Mouse (Mus musculus) limb, embryonic 11.5 days (tissue): ENCODE measurements around the gene Ubl4b. TPM values are rescaled to one million over a fixed set of nuclear protein-coding genes. Genes with fewer than 3 reads are reported as not detected.

Experiments
- ATAC-seq: fragments of 200-750 bp; cut with Nextera tagmentation; 2 replicates; pipeline ENCODE4 v1.8.0; 2017; ENCODE audit warnings: low read depth; ENCODE audit not compliant: insufficient number of reproducible peaks, low FRiP score, low TSS enrichment
- DNase-seq: peaks from one replicate; pipeline ENCODE4 v3.0.0-alpha.2; 2015; ENCODE audit warnings: low spot score
- H3K27ac ChIP-seq: fragments of 300-500 bp; sonication (generic); replicated peaks from 2 replicates; pipeline ENCODE4 v1.5.1; 2014; ENCODE audit warnings: low read depth, mild to moderate bottlenecking, low read length
- H3K27me3 ChIP-seq: fragments of 300-500 bp; sonication (generic); 2 replicates; pipeline ENCODE4 v1.6.1; 2014; ENCODE audit warnings: mild to moderate bottlenecking, low read length, mixed read lengths; ENCODE audit not compliant: control insufficient read depth, insufficient read depth
- H3K36me3 ChIP-seq: fragments of 300-500 bp; sonication (generic); 2 replicates; pipeline ENCODE4 v1.6.1; 2014; ENCODE audit warnings: mild to moderate bottlenecking, low read length, moderate library complexity, mixed read lengths; ENCODE audit not compliant: control insufficient read depth, insufficient read depth
- H3K4me1 ChIP-seq: fragments of 300-500 bp; sonication (generic); 2 replicates; pipeline ENCODE4 v1.6.1; 2014; ENCODE audit warnings: low read length, mixed read lengths; ENCODE audit not compliant: control insufficient read depth, insufficient read depth
- H3K4me2 ChIP-seq: fragments of 300-500 bp; sonication (generic); 2 replicates; pipeline ENCODE4 v1.6.1; 2014; ENCODE audit warnings: low read depth, mild to moderate bottlenecking, moderate library complexity; ENCODE audit not compliant: severe bottlenecking
- H3K4me3 ChIP-seq: fragments of 300-500 bp; sonication (generic); 2 replicates; pipeline ENCODE4 v1.5.1; 2014; ENCODE audit warnings: low read depth, low read length
- H3K9ac ChIP-seq: fragments of 300-500 bp; sonication (generic); 2 replicates; pipeline ENCODE4 v1.6.1; 2014; ENCODE audit warnings: mild to moderate bottlenecking, low read length
- H3K9me3 ChIP-seq: fragments of 300-500 bp; sonication (generic); 2 replicates; pipeline ENCODE4 v1.6.1; 2016; ENCODE audit warnings: low read length; ENCODE audit not compliant: control insufficient read depth
- WGBS: fragments of 180-500 bp; shearing (Covaris S2); extraction: QIAGEN DNeasy Blood & Tissue Kit; methylation state at CpG from one replicate; pipeline ENCODE4 v1.1.7; 2014; 5-methylcytosine and 5-hydroxymethylcytosine counted together
- polyA plus RNA-seq: library from polyadenylated mRNA; unstranded; fragments of >200 nt; fragmentation: Nextera tagmentation; extraction: Ambion mirVana; gene quantifications from 2 replicates; pipeline ENCODE4 v1.2.1, GENCODE M21; 2014

Ubl4b gene
- polyA plus RNA-seq, 1 experiment from 2014 or later = 0.17 TPM

DNA sequence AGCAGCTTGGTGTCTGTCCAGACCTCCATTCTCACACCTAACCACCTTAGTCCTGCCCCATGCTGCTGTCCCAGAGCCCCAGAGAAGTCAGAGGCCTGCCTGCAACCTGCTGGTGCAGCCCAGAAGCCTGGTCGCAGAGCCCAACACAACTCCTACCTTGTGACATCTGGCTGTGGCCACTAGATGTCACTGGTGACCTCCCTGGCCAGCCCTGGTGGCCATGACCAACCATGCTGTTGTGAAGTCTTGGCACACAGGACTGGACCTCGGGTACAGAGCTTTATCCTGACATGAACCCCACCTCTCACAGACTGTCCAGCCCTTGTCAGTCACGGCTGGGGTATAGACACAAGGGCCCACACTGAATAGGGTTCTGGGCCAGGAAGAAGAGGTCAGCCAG is 4.3 kb upstream of the Ubl4b start:
- no peak overlapping the region for H3K27ac ChIP-seq
- WGBS = 17% methylated on average over 3 of the region's 3 CpGs
- H3K4me2 ChIP-seq = no peak overlapping the region
- no peak overlapping the region for H3K9ac ChIP-seq
- no peaks in the 10 kb centered on the region for H3K27me3 ChIP-seq
- ATAC-seq (peak; percentile 35; the same call in 1 of the 2 replicates), DNase-seq (peak; percentile 82)
- peaks cover 13% of the 10 kb centered on the region for H3K4me1 ChIP-seq
- no peak overlapping the region for H3K4me3 ChIP-seq
- H3K36me3 ChIP-seq = no peaks in the 10 kb centered on the region
- no peaks in the 10 kb centered on the region for H3K9me3 ChIP-seq

- no peaks in the 10 kb centered on the region for H3K27me3 ChIP-seq
- H3K4me1 ChIP-seq = peaks cover 10% of the 10 kb centered on the region
- no peaks in the 10 kb centered on the region for H3K36me3 ChIP-seq
- H3K27ac ChIP-seq = no peak overlapping the region
- ATAC-seq = no peak
- H3K4me3 ChIP-seq = no peak overlapping the region
- no peak overlapping the region for H3K9ac ChIP-seq
- no peak for DNase-seq
- no peak overlapping the region for H3K4me2 ChIP-seq
- no peaks in the 10 kb centered on the region for H3K9me3 ChIP-seq
- 22% methylated on average over 3 of the region's 3 CpGs for WGBS
Measured at GRCm38 (mm10) chr3:107558740-107559139, 3.9 kb upstream of the Ubl4b start.

DNA sequence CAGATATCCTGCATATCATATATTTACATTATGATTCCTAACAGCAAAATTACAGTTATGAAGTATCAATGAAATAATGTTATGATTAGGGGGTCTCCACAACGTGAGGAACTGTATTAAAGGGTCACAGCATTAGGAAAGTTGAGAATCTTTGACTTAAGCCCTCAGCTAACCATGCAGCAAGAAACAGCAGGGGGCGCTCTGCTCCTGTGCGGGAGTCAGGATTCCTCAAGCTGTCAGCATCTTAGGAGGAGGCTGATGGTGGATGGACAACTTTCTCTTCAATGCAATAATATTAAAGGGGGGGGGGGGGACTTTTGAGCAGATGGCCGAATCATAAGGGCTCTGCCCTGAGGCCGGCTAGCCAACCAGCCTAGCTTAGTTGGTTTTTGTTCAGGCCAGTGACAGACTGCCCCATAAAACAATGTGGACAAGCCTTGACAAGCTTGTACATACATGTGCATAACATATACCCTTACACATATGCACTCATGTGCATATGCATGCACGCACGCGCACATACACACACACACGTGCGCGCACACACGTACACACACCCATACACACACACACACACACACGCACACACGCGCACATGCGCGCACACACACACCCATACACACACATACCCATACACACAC is 4.3 kb downstream of the Ubl4b start:
- no peak overlapping the region for H3K9ac ChIP-seq
- 72% methylated on average over 17 of the region's 17 CpGs for WGBS
- peak; percentile 86 for DNase-seq
- H3K4me1 ChIP-seq = peaks cover 18% of the 10 kb centered on the region
- ATAC-seq = no peak; the same call in 1 of the 2 replicates
- no peak overlapping the region for H3K27ac ChIP-seq
- no peak overlapping the region for H3K4me2 ChIP-seq
- no peak overlapping the region for H3K4me3 ChIP-seq
- H3K27me3 ChIP-seq = peaks cover 4% of the 10 kb centered on the region; the same call in 1 of the 2 replicates
- no peaks in the 10 kb centered on the region for H3K36me3 ChIP-seq
- H3K9me3 ChIP-seq = no peaks in the 10 kb centered on the region

DNA sequence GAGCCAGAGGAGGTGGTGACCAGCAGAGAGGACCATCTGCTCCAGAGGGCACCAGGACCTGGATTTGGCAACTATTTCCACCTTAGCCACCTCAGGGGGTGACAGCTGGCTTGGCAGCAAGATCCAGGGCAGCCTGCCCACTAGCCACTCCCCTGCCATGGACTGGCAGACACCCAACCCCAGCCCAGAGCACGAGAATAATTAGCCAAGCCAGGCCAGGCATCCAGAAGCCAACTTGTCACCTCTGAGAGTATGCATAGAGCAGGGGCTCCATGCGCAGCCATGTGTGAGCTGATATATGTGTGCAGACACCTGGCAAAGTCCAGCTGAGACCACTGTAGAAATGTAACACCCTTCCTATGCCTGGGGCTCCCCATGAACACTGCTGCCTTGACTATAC is 7.9 kb downstream of the Ubl4b start:
- Histone ChIP-seq H3K27ac (no peak overlapping the region), H3K27me3 (peaks cover 7% of the 10 kb centered on the region; the same call in 1 of the 2 replicates)

DNA sequence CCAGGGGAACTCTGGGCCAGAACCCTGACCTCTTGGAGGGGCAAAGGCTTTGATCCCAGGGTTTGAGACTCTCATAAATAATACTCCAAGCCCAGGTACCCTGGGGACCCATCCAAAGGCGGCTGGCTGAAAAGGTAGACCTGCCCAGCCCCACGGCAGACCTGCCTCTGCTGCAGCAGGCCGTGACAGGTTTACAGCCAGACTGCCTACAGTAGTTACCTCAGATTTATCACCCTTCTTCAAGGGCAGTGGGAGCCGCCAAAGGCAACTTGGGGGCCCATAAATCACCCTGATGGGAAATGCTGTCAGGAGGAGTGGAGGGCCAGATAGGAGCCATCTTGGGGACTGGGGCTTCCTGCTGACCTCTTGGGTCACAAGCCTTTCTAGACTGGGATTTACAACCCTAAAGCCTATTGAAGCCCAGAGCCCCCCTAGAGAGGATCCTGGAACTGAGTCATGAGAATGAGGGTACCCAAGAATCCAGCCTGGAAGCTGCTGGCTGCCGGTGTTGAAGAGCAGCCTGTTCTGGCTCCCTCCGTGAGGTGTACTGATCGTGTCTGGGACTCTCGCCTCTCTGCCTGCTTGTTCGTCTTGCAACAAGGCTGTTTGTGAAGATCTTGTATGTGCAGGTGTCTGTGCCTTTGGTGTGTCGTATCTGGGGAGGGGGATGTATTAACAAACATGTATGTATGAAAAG is 9.0 kb downstream of the Ubl4b start:
- Histone ChIP-seq H3K4me2 (no peak overlapping the region), H3K4me1 (peaks cover 25% of the 10 kb centered on the region), H3K36me3 (no peaks in the 10 kb centered on the region), H3K4me3 (no peak overlapping the region), H3K9me3 (no peaks in the 10 kb centered on the region), H3K27ac (no peak overlapping the region), H3K27me3 (peaks cover 7% of the 10 kb centered on the region; the same call in 1 of the 2 replicates), H3K9ac (no peak overlapping the region)
- ATAC-seq (peak; percentile 92), DNase-seq (peak; percentile 88)
- 9% methylated on average over 10 of the region's 10 CpGs for WGBS

More for the DNA sequence above, 7.9 kb downstream of the Ubl4b start:
- no peak for ATAC-seq
- Histone ChIP-seq H3K9me3 (no peaks in the 10 kb centered on the region), H3K9ac (no peak overlapping the region), H3K4me3 (no peak overlapping the region), H3K4me1 (peaks cover 25% of the 10 kb centered on the region), H3K4me2 (no peak overlapping the region), H3K36me3 (no peaks in the 10 kb centered on the region)
- 25% methylated on average over 2 of the region's 2 CpGs for WGBS
- no peak for DNase-seq

GRCm38 (mm10) chr3:107545278-107545677 is 9.6 kb downstream of the Ubl4b start:
- Histone ChIP-seq H3K27me3 (peaks cover 7% of the 10 kb centered on the region; the same call in 1 of the 2 replicates), H3K36me3 (no peaks in the 10 kb centered on the region), H3K27ac (no peak overlapping the region), H3K4me2 (no peak overlapping the region), H3K9me3 (no peaks in the 10 kb centered on the region), H3K4me1 (peaks cover 25% of the 10 kb centered on the region), H3K4me3 (no peak overlapping the region), H3K9ac (no peak overlapping the region)
- WGBS = 35% methylated on average over 5 of the region's 5 CpGs
- ATAC-seq (no peak), DNase-seq (no peak)

DNA sequence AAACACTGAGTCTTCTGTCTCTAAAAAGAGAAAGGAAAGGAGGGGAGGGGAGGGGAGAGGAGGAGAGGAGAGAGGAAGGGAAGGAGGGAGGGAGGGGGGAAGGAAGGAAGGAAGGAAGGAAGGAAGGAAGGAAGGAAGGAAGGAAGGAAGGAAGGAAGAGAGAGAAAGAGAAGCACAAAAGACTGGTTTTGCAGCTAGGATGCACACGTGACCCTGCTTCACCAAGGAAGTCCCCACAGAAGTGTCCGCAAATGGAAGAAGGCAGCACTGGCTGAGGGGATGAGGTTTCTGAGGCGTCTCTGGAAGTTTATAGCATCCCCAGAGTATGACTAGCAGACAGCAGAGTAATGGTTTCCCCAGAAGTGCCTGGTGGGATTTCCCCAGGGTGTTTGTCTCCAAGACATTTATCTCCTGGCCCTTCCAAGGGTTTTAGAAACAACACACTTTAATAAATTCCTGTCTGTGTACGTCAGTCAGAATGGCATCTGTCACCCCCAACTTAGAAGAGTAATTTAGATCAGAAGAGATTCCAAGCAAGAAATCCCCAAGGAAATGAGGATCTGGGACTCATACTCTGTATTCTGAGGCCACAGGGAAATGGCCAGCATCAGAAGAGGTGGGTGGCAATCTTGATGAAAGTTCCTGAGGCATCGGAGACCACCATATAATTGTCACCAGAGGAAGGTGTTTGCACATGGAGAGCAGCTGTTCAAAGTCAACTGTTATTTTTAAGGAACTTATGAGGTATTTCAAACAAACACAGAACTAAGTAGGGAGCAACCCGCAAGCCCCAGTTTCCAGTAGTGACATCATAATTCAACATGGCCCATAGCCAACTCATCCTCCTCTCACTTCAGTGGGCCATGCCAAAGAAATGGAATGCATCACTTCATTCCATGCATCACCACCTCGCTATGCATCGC is 11.5 kb downstream of the Ubl4b start:
- no peak overlapping the region for H3K4me3 ChIP-seq
- no peak for ATAC-seq
- H3K27ac ChIP-seq = no peak overlapping the region
- H3K27me3 ChIP-seq = peaks cover 2% of the 10 kb centered on the region; the same call in 1 of the 2 replicates
- H3K9me3 ChIP-seq = no peaks in the 10 kb centered on the region
- 60% methylated on average over 8 of the region's 8 CpGs for WGBS
- H3K4me2 ChIP-seq = no peak overlapping the region
- no peaks in the 10 kb centered on the region for H3K36me3 ChIP-seq
- H3K4me1 ChIP-seq = peaks cover 22% of the 10 kb centered on the region
- no peak overlapping the region for H3K9ac ChIP-seq
- DNase-seq = no peak

- H3K4me1 ChIP-seq = peaks cover 22% of the 10 kb centered on the region
- no peak overlapping the region for H3K9ac ChIP-seq
- WGBS = 60% methylated on average over 4 of the region's 4 CpGs
- peaks cover 2% of the 10 kb centered on the region; the same call in 1 of the 2 replicates for H3K27me3 ChIP-seq
- no peak overlapping the region for H3K4me2 ChIP-seq
- no peak for ATAC-seq
- H3K9me3 ChIP-seq = no peaks in the 10 kb centered on the region
- no peak overlapping the region for H3K27ac ChIP-seq
- no peak overlapping the region for H3K4me3 ChIP-seq
- no peaks in the 10 kb centered on the region for H3K36me3 ChIP-seq
- no peak for DNase-seq
Measured at GRCm38 (mm10) chr3:107542584-107542983, 12.3 kb downstream of the Ubl4b start.
